Mouse (Mus musculus): Measurements from ENCODE around the gene Wdr24.

DNA sequence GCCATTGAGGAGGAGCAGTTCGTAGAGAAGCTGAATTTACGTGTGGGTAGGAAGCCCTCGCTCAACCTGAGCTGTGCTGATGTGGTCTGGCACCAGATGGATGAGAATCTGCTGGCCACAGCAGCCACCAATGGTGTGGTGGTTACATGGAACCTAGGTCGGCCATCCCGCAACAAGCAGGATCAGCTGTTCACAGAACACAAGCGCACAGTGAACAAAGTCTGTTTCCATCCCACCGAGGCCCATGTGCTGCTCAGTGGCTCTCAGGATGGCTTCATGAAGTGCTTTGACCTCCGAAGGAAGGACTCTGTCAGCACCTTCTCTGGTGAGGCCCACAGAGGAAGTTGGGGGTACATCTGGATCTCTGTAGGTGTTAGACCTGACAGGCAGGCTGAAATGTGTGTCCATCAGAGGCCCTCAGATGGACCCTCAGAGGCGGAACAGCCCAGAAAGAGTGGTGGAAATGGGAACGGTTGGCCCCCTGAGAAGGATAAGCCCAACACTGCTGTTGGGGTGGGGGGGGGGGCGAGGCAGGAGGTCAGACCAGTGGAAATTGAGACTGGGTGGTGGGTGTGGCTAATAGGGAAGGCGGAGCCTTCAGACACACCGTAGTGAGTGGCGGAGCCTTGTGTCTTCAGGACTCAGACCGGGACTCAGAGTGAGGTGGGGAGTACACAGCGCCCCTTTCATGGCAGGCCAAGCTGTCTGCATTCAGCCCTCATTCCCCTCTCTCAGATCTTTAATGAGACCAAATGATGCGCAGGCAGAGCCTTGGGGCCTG is 1.1 kb downstream of the Wdr24 start:
- TF ChIP-seq CTCF (IDR thresholded peaks at IDR 0.05; ENCODE audit: extremely low read depth, insufficient read depth, insufficient read length, insufficient replicate concordance) = no peak
- TF ChIP-seq POLR2A (IDR thresholded peaks at IDR 0.05; ENCODE audit: low read depth, low read length) = no peak
